Mouse (Mus musculus) liver, embryonic 12.5 days (tissue): ENCODE results near the gene Gm21650. TPM values are rescaled to one million over a fixed set of nuclear protein-coding genes. Genes with fewer than 3 reads are reported as not detected.
"Not testable (repeated sequence)": the region's sequence is repeated elsewhere in the genome, so short reads cannot be mapped to it uniquely, and the experiment has no call there.

Experiments used
- ATAC-seq: fragments of 200-750 bp; cut with Nextera tagmentation; 2 replicates; pipeline ENCODE4 v1.8.0; 2017; ENCODE audit warnings: moderate number of reproducible peaks, mild to moderate bottlenecking, moderate library complexity
- H3K27ac ChIP-seq: fragments of 300-500 bp; sonication (generic); 2 replicates; pipeline ENCODE4 v1.5.1; 2016; ENCODE audit warnings: mild to moderate bottlenecking
- H3K27me3 ChIP-seq: fragments of 300-500 bp; sonication (generic); replicated peaks from 2 replicates; pipeline ENCODE4 v1.6.1; 2016; ENCODE audit warnings: mild to moderate bottlenecking, moderate library complexity
- H3K36me3 ChIP-seq: fragments of 300-500 bp; sonication (generic); 2 replicates; pipeline ENCODE4 v1.6.1; 2016; ENCODE audit warnings: mild to moderate bottlenecking, moderate library complexity
- H3K4me1 ChIP-seq: fragments of 300-500 bp; sonication (generic); 2 replicates; pipeline ENCODE4 v1.6.1; 2016
- H3K4me2 ChIP-seq: fragments of 300-500 bp; sonication (generic); 2 replicates; pipeline ENCODE4 v1.6.1; 2016; ENCODE audit warnings: mild to moderate bottlenecking, moderate library complexity
- H3K4me3 ChIP-seq: fragments of 300-500 bp; sonication (generic); 2 replicates; pipeline ENCODE4 v1.5.1; 2016; ENCODE audit warnings: mild to moderate bottlenecking, moderate library complexity
- H3K9ac ChIP-seq: fragments of 300-500 bp; sonication (generic); 2 replicates; pipeline ENCODE4 v1.6.1; 2016; ENCODE audit warnings: mild to moderate bottlenecking, moderate library complexity
- H3K9me3 ChIP-seq: fragments of 300-500 bp; sonication (generic); replicated peaks from 2 replicates; pipeline ENCODE4 v1.6.1; 2016; ENCODE audit warnings: mild to moderate bottlenecking, moderate library complexity
- WGBS: fragments of 180-500 bp; shearing (Covaris S2); methylation state at CpG from one replicate; pipeline ENCODE4 v1.1.7; 2016; ENCODE audit not compliant: insufficient replicate concordance; 5-methylcytosine and 5-hydroxymethylcytosine counted together
- polyA plus RNA-seq: library from polyadenylated mRNA; unstranded; fragments of >200 nt; fragmentation: Nextera tagmentation; extraction: Ambion mirVana; gene quantifications from 2 replicates; pipeline ENCODE4 v1.2.1, GENCODE M21; 2016

Gm21650 gene
- not detected in 2 replicates for polyA plus RNA-seq

DNA sequence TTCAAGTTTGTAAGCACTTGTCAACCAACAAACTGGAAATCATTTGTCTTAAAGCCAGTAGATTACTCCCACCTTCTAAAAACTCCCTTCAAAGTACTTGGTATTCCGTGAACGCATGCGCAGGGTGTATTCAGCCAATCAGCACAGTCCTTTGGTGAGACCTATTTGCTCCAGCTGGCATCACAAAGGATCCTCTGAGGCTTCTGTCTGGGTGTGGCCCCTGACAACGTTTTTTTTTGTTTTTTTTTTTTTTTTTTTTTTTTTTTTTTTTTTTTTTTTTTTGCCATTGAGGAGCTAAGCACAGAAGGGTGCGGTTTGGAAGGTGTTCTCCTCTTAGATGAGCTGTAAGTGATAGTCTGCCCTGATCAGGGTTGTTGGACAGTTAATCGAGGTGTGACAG is at the start of gene Gm21650:
TSS of gene Gm21650 (plus strand) at position 301 of the 400 bp plus-strand sequence.
- WGBS = no CpG with 5 or more reads among the region's 6 CpGs
- H3K9ac ChIP-seq, H3K4me3 ChIP-seq, ATAC-seq, H3K4me2 ChIP-seq, H3K4me1 ChIP-seq, H3K27me3 ChIP-seq, H3K27ac ChIP-seq, H3K36me3 ChIP-seq, H3K9me3 ChIP-seq: not testable (repeated sequence)
